Mouse (Mus musculus): ENCODE measurements at regions not wholly inside any gene's neighbourhood (a gene's known extent, or its start where the extent isn't known, plus 50 kb on each side); places are given as distances from the start of the nearest gene placed in this dataset.

DNA sequence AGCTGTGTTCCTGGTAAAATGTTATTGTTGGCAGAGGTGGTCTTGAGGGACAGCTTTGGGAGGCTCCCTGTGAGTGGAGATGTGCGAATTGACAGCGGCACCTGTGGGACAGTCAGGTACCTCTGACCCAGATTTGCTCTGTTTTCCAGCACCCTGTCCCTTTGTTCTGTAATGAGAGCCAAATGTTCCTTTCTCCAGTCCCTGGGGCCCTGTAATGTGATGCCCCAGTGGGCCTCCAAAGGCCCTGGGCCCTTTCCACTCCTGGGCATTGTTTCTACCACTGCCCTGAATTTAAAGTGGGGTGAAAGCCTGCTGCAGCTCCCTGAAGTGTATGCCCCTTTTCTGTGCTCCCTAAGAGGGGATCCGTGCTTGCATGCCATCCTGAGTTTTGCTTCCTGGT, 198.6 kb upstream of the Eya4 start:
- ATAC-seq (ENCODE audit: extremely low read depth, insufficient number of reproducible peaks, low FRiP score, poor library complexity, severe bottlenecking), result no peak
- TF ChIP-seq TAL1 (conservative IDR thresholded peaks at IDR 0.05; ENCODE audit: low read depth, low read length), result no peak
- TF ChIP-seq GATA2 (IDR thresholded peaks at IDR 0.05; ENCODE audit: borderline replicate concordance, low read depth, low read length), result no peak
- TF ChIP-seq GATA1 (IDR thresholded peaks at IDR 0.05; ENCODE audit: borderline replicate concordance, low read length), result no peak
- no peak for TF ChIP-seq POLR2AphosphoS5 (IDR thresholded peaks at IDR 0.05; ENCODE audit: insufficient replicate concordance, low read depth, low read length)
- no peak for TF ChIP-seq CTCF (IDR thresholded peaks at IDR 0.05; ENCODE audit: low read depth, low read length)
- no peaks in the 10 kb centered on the region for H3K27me3 ChIP-seq (ENCODE audit: insufficient read depth, low read length)
- no peaks in the 10 kb centered on the region for H3K4me1 ChIP-seq (ENCODE audit: insufficient read depth, low read depth, low read length)
- H3K9me3 ChIP-seq (replicated peaks), result no peaks in the 10 kb centered on the region
- H3K4me3 ChIP-seq (ENCODE audit: low read depth, low read length), result no peak overlapping the region
- H3K36me3 ChIP-seq (replicated peaks), result no peaks in the 10 kb centered on the region
- no peak for DNase-seq (ENCODE audit: low spot score)

DNA sequence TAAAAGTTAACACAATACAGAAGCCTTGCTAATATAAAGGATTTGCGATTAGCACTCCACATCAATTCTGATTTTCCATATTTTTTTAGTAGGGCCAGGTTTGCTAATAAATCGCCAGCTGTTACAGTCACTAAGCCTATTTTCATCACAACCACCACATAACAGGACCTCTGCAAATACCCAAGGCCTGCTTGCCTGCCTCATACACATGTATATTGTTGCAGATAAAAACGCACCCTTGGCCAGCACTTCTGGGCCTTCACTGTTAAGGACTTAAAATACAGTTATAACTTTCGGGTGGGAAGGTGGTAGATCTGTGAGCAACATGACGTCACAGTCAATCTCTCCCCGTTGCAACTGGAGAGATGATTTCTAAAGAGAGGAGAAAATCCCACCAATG, 197.7 kb upstream of the Eya4 start:
- no peak for ATAC-seq (ENCODE audit: extremely low read depth, insufficient number of reproducible peaks, low FRiP score, poor library complexity, severe bottlenecking)
- Histone ChIP-seq H3K36me3 (replicated peaks) (no peaks in the 10 kb centered on the region), H3K4me3 (ENCODE audit: low read depth, low read length) (no peak overlapping the region), H3K9me3 (replicated peaks) (no peaks in the 10 kb centered on the region), H3K27me3 (ENCODE audit: insufficient read depth, low read length) (no peaks in the 10 kb centered on the region), H3K4me1 (ENCODE audit: insufficient read depth, low read depth, low read length) (no peaks in the 10 kb centered on the region)
- TF ChIP-seq GATA2 (IDR thresholded peaks at IDR 0.05; ENCODE audit: borderline replicate concordance, low read depth, low read length), result no peak
- TF ChIP-seq CTCF (IDR thresholded peaks at IDR 0.05; ENCODE audit: low read depth, low read length), result no peak
- TF ChIP-seq TAL1 (conservative IDR thresholded peaks at IDR 0.05; ENCODE audit: low read depth, low read length), result no peak
- no peak for TF ChIP-seq POLR2AphosphoS5 (IDR thresholded peaks at IDR 0.05; ENCODE audit: insufficient replicate concordance, low read depth, low read length)
- no peak for TF ChIP-seq GATA1 (IDR thresholded peaks at IDR 0.05; ENCODE audit: borderline replicate concordance, low read length)
- no peak for DNase-seq (ENCODE audit: low spot score)

DNA sequence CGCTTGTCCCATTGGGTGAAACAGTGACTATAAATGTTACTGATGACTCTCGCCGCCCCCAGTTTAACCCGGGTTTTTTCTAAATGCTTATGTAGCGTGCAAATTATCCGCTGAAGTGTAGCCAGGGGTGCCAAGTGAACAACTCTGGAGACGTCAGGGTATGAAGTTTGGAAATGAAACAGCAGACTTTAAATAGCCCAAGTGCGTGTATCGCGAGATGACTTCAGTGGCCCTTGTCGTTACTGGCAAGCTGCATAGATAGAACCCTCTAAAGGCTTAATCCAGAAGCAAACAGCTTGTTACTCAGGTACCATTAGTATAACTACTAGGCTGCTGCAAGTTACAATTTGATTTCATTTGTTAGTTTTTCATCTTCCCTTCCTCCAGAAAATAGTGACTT, 192.1 kb upstream of the Eya4 start:
- DNase-seq (ENCODE audit: low spot score) (no peak), ATAC-seq (ENCODE audit: extremely low read depth, insufficient number of reproducible peaks, low FRiP score, poor library complexity, severe bottlenecking) (no peak)
- Histone ChIP-seq H3K4me3 (ENCODE audit: low read depth, low read length) (no peak overlapping the region), H3K9me3 (replicated peaks) (no peaks in the 10 kb centered on the region), H3K36me3 (replicated peaks) (no peaks in the 10 kb centered on the region), H3K27me3 (ENCODE audit: insufficient read depth, low read length) (no peaks in the 10 kb centered on the region), H3K4me1 (ENCODE audit: insufficient read depth, low read depth, low read length) (no peaks in the 10 kb centered on the region)
- TF ChIP-seq GATA1 (IDR thresholded peaks at IDR 0.05; ENCODE audit: borderline replicate concordance, low read length), result no peak
- no peak for TF ChIP-seq GATA2 (IDR thresholded peaks at IDR 0.05; ENCODE audit: borderline replicate concordance, low read depth, low read length)
- TF ChIP-seq POLR2AphosphoS5 (IDR thresholded peaks at IDR 0.05; ENCODE audit: insufficient replicate concordance, low read depth, low read length), result no peak
- no peak for TF ChIP-seq CTCF (IDR thresholded peaks at IDR 0.05; ENCODE audit: low read depth, low read length)
- TF ChIP-seq TAL1 (conservative IDR thresholded peaks at IDR 0.05; ENCODE audit: low read depth, low read length), result no peak

DNA sequence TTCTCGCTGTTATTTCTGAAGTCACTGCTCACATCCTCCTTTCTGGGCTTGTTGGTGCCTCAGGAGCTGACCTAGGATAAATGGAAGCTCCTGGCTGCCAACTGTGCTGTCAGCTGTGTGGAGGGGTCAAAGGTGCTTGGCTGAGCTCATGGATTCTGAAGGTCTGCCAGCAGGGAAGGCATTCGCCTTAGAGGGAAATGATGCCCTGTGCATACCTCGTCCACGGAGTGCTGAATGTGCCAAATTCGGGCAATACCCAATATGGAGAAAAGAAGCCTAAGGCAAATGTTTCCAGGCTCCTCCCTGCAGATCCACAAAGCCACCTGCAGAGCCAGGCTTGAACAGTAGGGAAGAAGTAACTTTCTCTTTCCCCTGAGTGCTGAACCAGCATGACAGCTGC, 191.3 kb upstream of the Eya4 start:
- ATAC-seq (ENCODE audit: extremely low read depth, insufficient number of reproducible peaks, low FRiP score, poor library complexity, severe bottlenecking) (no peak), DNase-seq (ENCODE audit: low spot score) (no peak)
- Histone ChIP-seq H3K4me3 (ENCODE audit: low read depth, low read length) (no peak overlapping the region), H3K9me3 (replicated peaks) (no peaks in the 10 kb centered on the region), H3K27me3 (ENCODE audit: insufficient read depth, low read length) (no peaks in the 10 kb centered on the region), H3K4me1 (ENCODE audit: insufficient read depth, low read depth, low read length) (no peaks in the 10 kb centered on the region), H3K36me3 (replicated peaks) (no peaks in the 10 kb centered on the region)
- TF ChIP-seq POLR2AphosphoS5 (IDR thresholded peaks at IDR 0.05; ENCODE audit: insufficient replicate concordance, low read depth, low read length) (no peak), TAL1 (conservative IDR thresholded peaks at IDR 0.05; ENCODE audit: low read depth, low read length) (no peak), GATA2 (IDR thresholded peaks at IDR 0.05; ENCODE audit: borderline replicate concordance, low read depth, low read length) (no peak), CTCF (IDR thresholded peaks at IDR 0.05; ENCODE audit: low read depth, low read length) (no peak), GATA1 (IDR thresholded peaks at IDR 0.05; ENCODE audit: borderline replicate concordance, low read length) (no peak)

GRCm38 (mm10) chr10:23534636-23535035, 184.1 kb upstream of the Eya4 start:
- Histone ChIP-seq H3K4me1 (ENCODE audit: insufficient read depth, low read depth, low read length) (no peaks in the 10 kb centered on the region), H3K36me3 (replicated peaks) (no peaks in the 10 kb centered on the region), H3K27me3 (ENCODE audit: insufficient read depth, low read length) (no peaks in the 10 kb centered on the region), H3K4me3 (ENCODE audit: low read depth, low read length) (no peak overlapping the region), H3K9me3 (replicated peaks) (no peaks in the 10 kb centered on the region)
- ATAC-seq (ENCODE audit: extremely low read depth, insufficient number of reproducible peaks, low FRiP score, poor library complexity, severe bottlenecking) (no peak), DNase-seq (ENCODE audit: low spot score) (no peak)
- no peak for TF ChIP-seq GATA1 (IDR thresholded peaks at IDR 0.05; ENCODE audit: borderline replicate concordance, low read length)
- TF ChIP-seq POLR2AphosphoS5 (IDR thresholded peaks at IDR 0.05; ENCODE audit: insufficient replicate concordance, low read depth, low read length), result no peak
- no peak for TF ChIP-seq TAL1 (conservative IDR thresholded peaks at IDR 0.05; ENCODE audit: low read depth, low read length)
- no peak for TF ChIP-seq CTCF (IDR thresholded peaks at IDR 0.05; ENCODE audit: low read depth, low read length)

GRCm38 (mm10) chr10:23531964-23532758, 181.6 kb upstream of the Eya4 start:
- ATAC-seq (ENCODE audit: extremely low read depth, insufficient number of reproducible peaks, low FRiP score, poor library complexity, severe bottlenecking), result no peak
- TF ChIP-seq TAL1 (conservative IDR thresholded peaks at IDR 0.05; ENCODE audit: low read depth, low read length) (no peak), CTCF (IDR thresholded peaks at IDR 0.05; ENCODE audit: low read depth, low read length) (no peak), GATA1 (IDR thresholded peaks at IDR 0.05; ENCODE audit: borderline replicate concordance, low read length) (no peak), GATA2 (IDR thresholded peaks at IDR 0.05; ENCODE audit: borderline replicate concordance, low read depth, low read length) (no peak), POLR2AphosphoS5 (IDR thresholded peaks at IDR 0.05; ENCODE audit: insufficient replicate concordance, low read depth, low read length) (no peak)
- Histone ChIP-seq H3K4me1 (ENCODE audit: insufficient read depth, low read depth, low read length) (no peaks in the 10 kb centered on the region), H3K9me3 (replicated peaks) (no peaks in the 10 kb centered on the region), H3K36me3 (replicated peaks) (no peaks in the 10 kb centered on the region), H3K27me3 (ENCODE audit: insufficient read depth, low read length) (no peaks in the 10 kb centered on the region), H3K4me3 (ENCODE audit: low read depth, low read length) (no peak overlapping the region)
- DNase-seq (ENCODE audit: low spot score), result no peak
